Mouse (Mus musculus): ENCODE results near the gene Gm49450.
"Not testable (repeated sequence)": the region's sequence is repeated elsewhere in the genome, so short reads cannot be mapped to it uniquely, and the experiment has no call there.

Gm49450 gene

GRCm38 (mm10) chr15:98985240-98985981 lies 32.1 kb upstream of the Gm49450 start:
- DNase-seq (ENCODE audit: low spot score) = peak; percentile 93

GRCm38 (mm10) chr15:98984681-98985080 lies 31.3 kb upstream of the Gm49450 start:
- DNase-seq (ENCODE audit: low spot score) = peak; percentile 60

GRCm38 (mm10) chr15:98983431-98984081 lies 30.2 kb upstream of the Gm49450 start:
- DNase-seq (ENCODE audit: low spot score) = peak; percentile 87

GRCm38 (mm10) chr15:98982100-98982499 lies 28.7 kb upstream of the Gm49450 start:
- DNase-seq (ENCODE audit: low spot score) = no peak

- no peak for DNase-seq (ENCODE audit: low spot score)
Observed at GRCm38 (mm10) chr15:98980012-98980614, 26.8 kb upstream of the Gm49450 start.

GRCm38 (mm10) chr15:98978409-98979172 lies 25.2 kb upstream of the Gm49450 start:
- DNase-seq (ENCODE audit: low spot score) = peak; percentile 81

GRCm38 (mm10) chr15:98977759-98978408 lies 24.5 kb upstream of the Gm49450 start:
- peak; percentile 96 for DNase-seq (ENCODE audit: low spot score)

GRCm38 (mm10) chr15:98976763-98977758 lies 23.7 kb upstream of the Gm49450 start:
- peak; percentile 59 for DNase-seq (ENCODE audit: low spot score)

GRCm38 (mm10) chr15:98973015-98973614 lies 19.8 kb upstream of the Gm49450 start:
- no peak for DNase-seq (ENCODE audit: low spot score)

GRCm38 (mm10) chr15:98971576-98972320 lies 18.4 kb upstream of the Gm49450 start:
- not testable (repeated sequence) for DNase-seq (ENCODE audit: low spot score)

GRCm38 (mm10) chr15:98971111-98971510 lies 17.8 kb upstream of the Gm49450 start:
- peak; percentile 84 for DNase-seq (ENCODE audit: low spot score)

- peak; percentile 74 for DNase-seq (ENCODE audit: low spot score)
Observed at GRCm38 (mm10) chr15:98969372-98970101, 16.2 kb upstream of the Gm49450 start.

GRCm38 (mm10) chr15:98968701-98969371 lies 15.5 kb upstream of the Gm49450 start:
- DNase-seq (ENCODE audit: low spot score) = peak; percentile 93

GRCm38 (mm10) chr15:98959531-98959930 lies 6.2 kb upstream of the Gm49450 start:
- DNase-seq (ENCODE audit: low spot score) = no peak

GRCm38 (mm10) chr15:98958901-98959420 lies 5.6 kb upstream of the Gm49450 start:
- DNase-seq (ENCODE audit: low spot score) = no peak

- DNase-seq (ENCODE audit: low spot score) = no peak
Observed at GRCm38 (mm10) chr15:98957475-98957874, 4.1 kb upstream of the Gm49450 start.

- DNase-seq (ENCODE audit: low spot score) = no peak
Observed at GRCm38 (mm10) chr15:98956000-98956399, 2.6 kb upstream of the Gm49450 start.

GRCm38 (mm10) chr15:98955324-98955723 lies 2.0 kb upstream of the Gm49450 start:
- DNase-seq (ENCODE audit: low spot score) = no peak
